Mouse (Mus musculus) layer of hippocampus, adult 11-12 months (tissue): ENCODE measurements at regions not wholly inside any gene's neighbourhood (a gene's known extent, or its start where the extent isn't known, plus 50 kb on each side); places are given as distances from the start of the nearest gene placed in this dataset.

ENCODE experiments used
- DNase-seq: peaks from one replicate; pipeline ENCODE4 v3.0.0; 2022; ENCODE audit warnings: low spot score

- DNase-seq, result peak; percentile 7
Measured at GRCm38 (mm10) chr12:71624076-71624475, 206.8 kb upstream of the Daam1 start.

GRCm38 (mm10) chr12:71624676-71625075 is 206.2 kb upstream of the Daam1 start:
- no peak for DNase-seq

GRCm38 (mm10) chr12:71625115-71625514 is 205.8 kb upstream of the Daam1 start:
- no peak for DNase-seq

- DNase-seq, result no peak
Measured at GRCm38 (mm10) chr12:71626801-71627200, 204.1 kb upstream of the Daam1 start.

GRCm38 (mm10) chr12:71627421-71628339 is 203.2 kb upstream of the Daam1 start:
- DNase-seq, result peak; percentile 12

- peak; percentile 6 for DNase-seq
Measured at GRCm38 (mm10) chr12:71628340-71628738, 202.5 kb upstream of the Daam1 start.

GRCm38 (mm10) chr12:71628796-71629195 is 202.1 kb upstream of the Daam1 start:
- DNase-seq, result no peak

- DNase-seq, result no peak
Measured at GRCm38 (mm10) chr12:71630386-71630785, 200.5 kb upstream of the Daam1 start.

GRCm38 (mm10) chr12:71636300-71636699 is 194.6 kb upstream of the Daam1 start:
- DNase-seq, result no peak

- no peak for DNase-seq
Measured at GRCm38 (mm10) chr12:71637248-71637647, 193.6 kb upstream of the Daam1 start.

GRCm38 (mm10) chr12:71638246-71638645 is 192.6 kb upstream of the Daam1 start:
- no peak for DNase-seq

- DNase-seq, result no peak
Measured at GRCm38 (mm10) chr12:71640058-71640501, 190.8 kb upstream of the Daam1 start.

- DNase-seq, result no peak
Measured at GRCm38 (mm10) chr12:71641486-71641885, 189.4 kb upstream of the Daam1 start.

GRCm38 (mm10) chr12:71642797-71643337 is 188.0 kb upstream of the Daam1 start:
- DNase-seq, result no peak

- DNase-seq, result no peak
Measured at GRCm38 (mm10) chr12:71651251-71651650, 179.6 kb upstream of the Daam1 start.

GRCm38 (mm10) chr12:71693346-71694038 is 137.4 kb upstream of the Daam1 start:
- DNase-seq, result peak; percentile 55

- DNase-seq, result peak; percentile 72
Measured at GRCm38 (mm10) chr12:71701753-71702152, 129.1 kb upstream of the Daam1 start.

GRCm38 (mm10) chr12:71702181-71702580 is 128.7 kb upstream of the Daam1 start:
- DNase-seq, result no peak

- DNase-seq, result no peak
Measured at GRCm38 (mm10) chr12:71703146-71703902, 127.6 kb upstream of the Daam1 start.

- DNase-seq, result no peak
Measured at GRCm38 (mm10) chr12:71704431-71704830, 126.4 kb upstream of the Daam1 start.

- DNase-seq, result peak; percentile 79
Measured at GRCm38 (mm10) chr12:71707727-71708369, 123.0 kb upstream of the Daam1 start.
